Mouse (Mus musculus): ENCODE measurements around the gene Pmp22. TPM values are rescaled to one million over a fixed set of nuclear protein-coding genes. Genes with fewer than 3 reads are reported as not detected.

Gene Pmp22
- 112 and 113 TPM in 2 replicates for total RNA-seq (2021)
- long read RNA-seq, experiment 1, transcript Pmp22-202 (4 exons, 733 nt): minor isoform, 12 of 363 reads
- long read RNA-seq, experiment 1, transcript Pmp22-201 (5 exons, 1,800 nt): major isoform, 224 of 363 reads
- long read RNA-seq, experiment 1, partial matches to known transcripts: 107 of 363 reads
- long read RNA-seq, experiment 1, other reads (novel, unspliced or antisense): 15 of 363 reads
- long read RNA-seq, experiment 2, transcript Pmp22-202 (4 exons, 733 nt): minor isoform, 5 of 242 reads
- long read RNA-seq, experiment 2, transcript Pmp22-201 (5 exons, 1,800 nt): major isoform, 131 of 242 reads
- long read RNA-seq, experiment 2, partial matches to known transcripts: 87 of 242 reads
- long read RNA-seq, experiment 2, other reads (novel, unspliced or antisense): 13 of 242 reads

DNA sequence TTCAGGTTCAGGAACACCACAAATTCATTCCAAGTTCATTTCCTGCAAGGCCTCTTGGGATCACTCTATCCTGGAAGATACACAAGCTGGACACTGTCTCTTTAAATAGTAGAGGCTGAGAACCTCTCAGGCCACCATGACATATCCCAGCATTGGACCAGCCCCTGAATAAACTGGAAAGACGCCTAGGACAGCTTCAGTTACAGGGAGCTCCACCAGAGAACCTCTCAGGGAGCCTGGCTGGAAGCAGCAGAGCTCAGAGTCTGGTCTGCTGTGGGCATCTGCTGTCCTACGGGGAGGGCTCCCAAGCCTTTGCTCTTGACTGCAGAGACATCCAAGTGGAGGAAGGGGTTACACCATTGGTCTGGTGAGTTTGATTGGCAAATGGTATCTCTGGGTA is at the start of gene Pmp22:
TSS of gene Pmp22 (plus strand) at position 199 of the 400 bp plus-strand sequence.
- peak; percentile 11 for DNase-seq

DNA sequence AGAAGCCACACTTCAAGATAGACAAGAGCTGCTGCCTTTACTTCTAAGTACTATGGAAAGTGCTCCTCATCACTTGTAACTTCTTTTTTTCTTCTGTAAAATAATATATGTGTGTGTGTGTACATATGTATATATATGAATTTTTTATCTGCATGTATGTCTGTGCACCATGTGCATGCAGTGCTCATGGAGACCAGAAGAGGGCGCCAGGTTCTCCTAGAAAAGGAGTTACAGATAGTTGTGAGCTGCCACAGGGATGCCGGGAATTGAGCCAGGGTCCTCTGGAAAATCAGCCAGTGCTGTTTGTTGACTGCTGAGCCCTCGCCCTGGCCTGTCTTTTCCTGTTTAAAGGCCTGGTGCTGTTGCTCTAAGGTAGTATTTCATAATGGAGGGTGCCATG is 44.2 kb upstream of the Pmp22 start:
- DNase-seq: no peak

- no peak for DNase-seq
Measured at GRCm38 (mm10) chr11:63088672-63089071, 40.1 kb upstream of the Pmp22 start.

DNA sequence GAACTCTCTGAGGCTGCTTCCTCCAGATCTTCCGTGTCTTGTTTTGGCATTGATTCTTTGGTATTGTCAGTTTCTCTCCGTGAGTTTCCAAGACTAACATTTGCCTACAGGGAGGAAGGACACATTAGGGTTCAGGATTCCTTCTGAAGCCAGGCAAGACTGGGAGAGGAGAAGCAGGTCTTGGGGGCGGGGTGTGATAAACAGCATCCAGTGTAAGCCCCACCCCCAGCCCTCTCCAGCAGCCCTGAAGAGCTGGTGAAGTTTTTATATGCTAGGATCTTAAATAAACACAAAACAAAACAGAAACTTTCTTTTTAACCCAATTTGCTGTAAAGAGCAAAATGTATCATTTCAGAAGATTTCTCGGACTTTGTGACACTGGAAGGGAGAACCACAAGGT is 38.6 kb upstream of the Pmp22 start:
- DNase-seq: no peak

- DNase-seq: peak; percentile 26
Measured at GRCm38 (mm10) chr11:63090986-63091385, 37.8 kb upstream of the Pmp22 start.

DNA sequence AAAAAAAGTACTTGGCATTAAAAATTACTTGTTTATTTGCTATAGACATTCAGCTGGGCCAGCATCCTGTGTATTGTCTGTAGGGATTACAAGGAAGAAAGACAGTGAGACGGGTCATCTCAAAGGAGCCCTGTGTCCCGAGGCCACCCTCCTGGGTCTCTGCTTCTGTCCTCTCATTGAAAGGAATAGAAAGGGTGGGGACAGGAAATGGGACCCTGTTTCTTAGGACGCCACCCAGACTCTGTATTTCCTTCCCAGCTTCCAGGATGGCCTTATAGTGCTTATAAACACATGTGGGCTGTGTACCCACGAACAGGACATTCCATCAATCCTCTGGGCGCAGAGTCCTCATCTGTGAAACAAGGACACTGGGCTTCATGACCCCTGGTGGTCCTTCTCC is 36.5 kb upstream of the Pmp22 start:
- no peak for DNase-seq

DNA sequence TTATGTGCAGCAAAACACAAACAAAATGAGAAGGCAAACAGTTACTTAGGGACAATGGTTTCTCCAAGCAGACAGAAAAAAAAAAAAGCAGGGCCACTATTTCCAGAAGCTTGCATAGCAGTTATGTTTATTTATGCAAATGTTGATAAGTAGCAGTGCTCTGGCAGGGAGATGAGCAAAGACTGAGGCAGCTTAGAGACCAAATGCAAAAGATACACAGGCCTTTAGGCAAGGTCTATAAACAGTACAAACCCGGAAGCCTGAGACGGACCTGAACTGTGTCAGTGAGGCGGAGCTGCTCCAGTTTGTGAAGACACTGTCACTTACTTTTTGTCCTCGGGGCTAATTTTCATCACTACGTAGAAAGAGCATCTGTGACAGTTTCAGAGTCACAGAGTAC is 35.2 kb upstream of the Pmp22 start:
- DNase-seq: no peak

DNA sequence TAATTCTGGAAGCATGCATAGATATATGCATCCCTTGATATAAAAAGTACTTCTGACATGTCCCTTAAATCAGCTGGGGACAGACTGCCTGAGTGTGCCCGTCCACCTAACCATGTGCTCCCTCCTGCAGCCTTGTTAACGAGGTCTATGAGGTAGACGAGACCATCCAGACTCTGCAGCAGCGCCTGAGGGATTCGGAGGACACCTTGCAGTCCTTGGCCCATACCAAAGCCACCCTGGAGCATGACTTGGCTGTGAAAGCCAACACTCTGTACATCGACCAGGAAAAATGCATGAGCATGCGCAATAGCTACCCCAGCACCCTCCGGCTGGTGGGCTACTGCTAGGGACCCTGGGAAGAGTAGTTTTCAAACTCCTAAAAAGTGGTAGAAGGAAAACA is 34.3 kb upstream of the Pmp22 start:
- DNase-seq: no peak

DNA sequence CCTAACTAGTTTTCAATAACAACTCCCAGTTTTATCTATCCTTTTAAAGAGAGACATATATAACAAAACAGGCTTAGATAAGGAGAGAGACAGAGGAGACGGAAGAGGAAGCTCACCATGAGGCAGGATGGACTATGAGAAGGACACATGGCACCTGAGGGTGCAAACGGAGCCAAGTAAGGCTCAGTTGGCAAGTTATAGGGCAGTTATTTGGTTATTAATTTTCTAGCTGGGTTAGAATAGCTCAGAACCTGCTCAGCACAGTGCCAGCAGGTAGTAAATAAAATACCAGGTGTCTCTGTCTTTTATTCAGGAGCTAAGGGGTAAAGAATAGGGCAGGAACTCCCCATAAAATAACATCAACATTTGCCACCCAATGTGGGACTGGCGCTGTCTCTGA is 30.8 kb upstream of the Pmp22 start:
- DNase-seq: no peak

DNA sequence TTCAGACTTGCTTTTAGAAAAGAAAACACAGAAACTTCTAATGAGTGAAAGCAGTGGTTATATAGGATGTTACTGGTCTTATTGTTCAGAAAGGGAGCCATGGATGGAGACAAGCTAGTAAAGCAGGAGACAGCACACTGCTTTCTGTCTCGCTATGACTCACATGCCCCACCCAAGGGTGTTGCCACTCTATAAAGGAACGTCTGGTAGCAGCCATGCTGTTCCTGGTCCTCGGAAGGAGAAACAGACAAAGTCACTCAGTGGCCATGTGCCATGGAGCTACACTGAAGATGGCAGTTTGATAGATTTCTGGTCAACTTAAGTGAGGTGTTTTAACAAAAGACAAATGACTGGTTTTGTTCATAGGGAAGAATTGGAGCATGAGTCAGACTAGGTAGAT is 29.4 kb upstream of the Pmp22 start:
- no peak for DNase-seq

GRCm38 (mm10) chr11:63103256-63103655 is 25.5 kb upstream of the Pmp22 start:
- DNase-seq: no peak

DNA sequence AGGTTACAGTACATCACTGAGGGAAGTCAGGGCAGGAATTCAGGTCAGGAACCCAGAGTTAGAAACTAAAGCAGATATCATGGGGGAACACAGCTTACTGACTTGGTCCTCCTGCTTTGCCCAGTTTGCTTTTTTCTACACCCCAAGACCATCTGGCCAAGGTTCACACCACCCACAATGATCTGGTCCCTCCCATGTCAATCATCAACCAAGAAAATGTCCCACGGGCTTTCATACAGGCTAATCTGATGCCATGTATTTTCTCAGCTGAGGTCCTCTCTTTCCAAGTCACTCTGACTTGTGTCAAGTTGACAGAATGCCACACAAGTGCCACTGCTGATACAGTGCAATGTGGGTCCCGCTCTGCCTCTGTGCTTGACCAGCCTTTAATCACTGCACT is 24.8 kb upstream of the Pmp22 start:
- DNase-seq: no peak

- DNase-seq: no peak
Measured at GRCm38 (mm10) chr11:63109230-63109775, 19.5 kb upstream of the Pmp22 start.

- DNase-seq: no peak
Measured at GRCm38 (mm10) chr11:63110329-63110728, 18.5 kb upstream of the Pmp22 start.

DNA sequence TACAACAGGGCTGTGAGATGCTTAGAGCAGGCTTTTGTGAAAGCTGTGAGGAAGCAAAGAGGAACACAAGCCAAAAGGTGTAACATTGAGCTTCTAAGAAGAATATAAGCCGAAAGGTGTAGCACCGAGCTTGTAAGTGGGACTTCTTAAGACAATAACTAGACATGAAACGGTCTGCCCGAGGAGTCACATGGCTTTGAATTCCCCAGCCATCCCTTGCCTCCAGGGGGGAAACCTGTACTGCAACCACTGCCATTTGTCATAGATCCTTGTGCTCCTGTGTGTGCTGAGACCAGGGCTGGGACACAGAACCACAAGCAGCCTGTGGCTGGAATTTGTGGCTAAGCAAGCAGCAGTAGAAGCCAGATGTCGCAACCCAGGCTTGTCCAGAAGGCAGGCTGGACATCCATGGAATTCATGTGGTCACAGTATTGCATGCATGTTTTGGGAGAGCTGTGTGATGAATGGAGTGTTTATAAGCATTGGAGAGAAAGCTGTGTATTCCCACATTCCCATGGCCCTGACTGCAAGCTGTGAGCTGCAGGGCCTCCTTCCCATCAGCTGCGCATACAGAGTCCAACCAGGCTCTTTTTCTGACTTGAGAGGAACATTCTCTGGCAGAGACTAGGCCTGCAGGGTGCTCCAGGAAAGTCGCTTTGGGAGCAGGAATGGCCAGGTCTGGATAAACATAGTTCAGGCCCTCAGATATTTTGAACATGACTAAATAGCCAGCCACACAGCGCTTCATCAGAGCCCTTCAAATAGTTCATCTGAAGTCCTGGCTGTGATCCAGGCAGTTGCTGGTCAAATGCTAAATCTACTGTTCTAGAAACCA is 13.8 kb upstream of the Pmp22 start:
- DNase-seq: peak; percentile 42

GRCm38 (mm10) chr11:63116652-63117051 is 12.1 kb upstream of the Pmp22 start:
- no peak for DNase-seq

GRCm38 (mm10) chr11:63117266-63117665 is 11.5 kb upstream of the Pmp22 start:
- DNase-seq: no peak

DNA sequence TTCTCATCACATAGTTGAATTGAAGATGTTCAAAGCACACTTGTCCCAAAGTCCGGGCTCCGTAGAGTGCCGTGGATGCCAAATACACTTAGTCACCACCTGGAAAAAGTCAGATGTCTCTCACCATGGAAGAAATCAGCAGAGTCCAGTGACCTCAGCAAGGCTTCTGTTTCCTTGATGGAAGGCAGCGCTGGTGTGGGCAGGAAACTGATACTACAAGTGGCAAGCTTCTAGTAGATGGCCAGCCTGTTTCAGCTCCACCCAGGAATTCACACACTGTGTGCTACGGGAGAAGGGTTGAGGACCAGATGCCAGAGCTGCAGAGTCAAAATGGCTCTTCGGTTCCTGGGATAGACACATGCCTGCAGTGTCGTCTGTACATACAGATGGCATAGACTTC is 9.0 kb upstream of the Pmp22 start:
- DNase-seq: no peak

DNA sequence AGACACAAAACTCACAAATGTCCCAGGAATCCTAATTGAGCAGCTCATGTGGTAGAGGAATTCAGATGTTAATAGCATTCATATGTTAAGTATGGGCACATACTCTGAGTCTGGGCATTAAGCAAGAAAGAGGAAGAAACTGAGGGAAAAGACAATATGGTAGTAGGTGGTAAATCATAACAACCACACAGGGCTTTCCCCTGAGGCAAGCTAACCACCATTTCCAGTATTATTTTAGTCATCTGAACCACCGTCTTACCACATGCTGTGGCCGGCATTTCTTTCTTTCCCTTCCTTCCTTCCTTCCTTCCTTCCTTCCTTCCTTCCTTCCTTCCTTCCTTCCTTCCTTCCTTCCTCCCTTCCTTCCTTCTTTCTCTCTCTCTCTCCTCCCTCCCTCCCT is 6.5 kb upstream of the Pmp22 start:
- no peak for DNase-seq

- no peak for DNase-seq
Measured at GRCm38 (mm10) chr11:63122776-63123350, 5.9 kb upstream of the Pmp22 start.

- no peak for DNase-seq
Measured at GRCm38 (mm10) chr11:63124316-63124715, 4.5 kb upstream of the Pmp22 start.

GRCm38 (mm10) chr11:63125832-63126456 is 2.8 kb upstream of the Pmp22 start:
- peak; percentile 12 for DNase-seq

Measured in adrenal gland, postnatal 14 days (tissue).